Mouse (Mus musculus) stomach, postnatal 0 days (tissue): ENCODE measurements at regions not wholly inside any gene's neighbourhood (a gene's known extent, or its start where the extent isn't known, plus 50 kb on each side); places are given as distances from the start of the nearest gene placed in this dataset.

ENCODE experiments used
- CTCF ChIP-seq: IDR thresholded peaks from 2 replicates; pipeline ENCODE4 v1.5.1; 2016; ENCODE audit warnings: antibody characterized with exemption, low read depth, mild to moderate bottlenecking, moderate library complexity
- EP300 ChIP-seq: optimal IDR thresholded peaks from 2 replicates; pipeline ENCODE3; 2016; ENCODE audit warnings: antibody characterized with exemption

GRCm38 (mm10) chr9:59129252-59129651 lies 93.0 kb upstream of the Neo1 start:
- TF ChIP-seq CTCF (no peak), EP300 (no peak)
